Mouse (Mus musculus) limb, embryonic 15.5 days (tissue): Measurements from ENCODE around the gene Prss38. TPM values are rescaled to one million over a fixed set of nuclear protein-coding genes. Genes with fewer than 3 reads are reported as not detected.

ENCODE experiments used
- ATAC-seq: fragments of 200-750 bp; cut with Nextera tagmentation; 2 replicates; pipeline ENCODE4 v1.8.0; 2017; ENCODE audit warnings: low read depth, moderate TSS enrichment; ENCODE audit not compliant: insufficient number of reproducible peaks, low FRiP score, low TSS enrichment
- H3K27ac ChIP-seq: fragments of 300-500 bp; sonication (generic); 2 replicates; pipeline ENCODE4 v1.5.1; 2015; ENCODE audit warnings: moderate library complexity, mild to moderate bottlenecking, inconsistent platforms
- H3K27me3 ChIP-seq: fragments of 300-500 bp; sonication (generic); 2 replicates; pipeline ENCODE4 v1.6.1; 2015; ENCODE audit warnings: inconsistent platforms
- H3K36me3 ChIP-seq: fragments of 300-500 bp; sonication (generic); 2 replicates; pipeline ENCODE4 v1.6.1; 2015; ENCODE audit warnings: inconsistent platforms
- H3K4me1 ChIP-seq: fragments of 300-500 bp; sonication (generic); 2 replicates; pipeline ENCODE4 v1.6.1; 2015; ENCODE audit warnings: inconsistent platforms
- H3K4me2 ChIP-seq: fragments of 300-500 bp; sonication (generic); 2 replicates; pipeline ENCODE4 v1.6.1; 2015; ENCODE audit warnings: mild to moderate bottlenecking, inconsistent platforms
- H3K4me3 ChIP-seq: fragments of 300-500 bp; sonication (generic); 2 replicates; pipeline ENCODE4 v1.5.1; 2015; ENCODE audit warnings: mild to moderate bottlenecking, inconsistent platforms
- H3K9ac ChIP-seq: fragments of 300-500 bp; sonication (generic); 2 replicates; pipeline ENCODE4 v1.6.1; 2015; ENCODE audit warnings: inconsistent platforms
- H3K9me3 ChIP-seq: fragments of 300-500 bp; sonication (generic); 2 replicates; pipeline ENCODE4 v1.6.1; 2016; ENCODE audit warnings: inconsistent platforms
- WGBS: fragments of 180-500 bp; shearing (Covaris S2); methylation state at CpG from one replicate; pipeline ENCODE4 v1.1.7; 2015; 5-methylcytosine and 5-hydroxymethylcytosine counted together
- polyA plus RNA-seq: library from polyadenylated mRNA; unstranded; fragments of >200 nt; fragmentation: Nextera tagmentation; extraction: Ambion mirVana; gene quantifications from 2 replicates; pipeline ENCODE4 v1.2.1, GENCODE M21; 2015

The Prss38 gene
- polyA plus RNA-seq, 1 experiment from 2014 or later, result 0.12 TPM

DNA sequence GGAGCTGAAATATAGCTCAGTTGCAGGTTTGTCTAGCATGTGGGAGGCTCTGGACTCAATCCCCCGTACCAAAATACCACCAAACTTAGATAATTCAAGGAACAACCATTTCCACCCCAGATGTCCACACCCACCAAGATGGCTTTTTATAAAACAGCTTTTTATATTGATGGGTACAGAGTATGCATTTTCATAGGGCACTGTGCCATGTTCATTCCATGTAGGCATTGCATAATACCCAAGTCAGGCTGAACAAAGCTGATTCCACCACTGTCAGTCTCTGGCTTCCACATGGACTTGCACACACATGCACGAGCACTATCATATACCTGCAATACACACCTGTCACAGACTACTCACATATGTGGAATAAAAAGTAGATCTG is 36.7 kb downstream of the Prss38 start:
- H3K27ac ChIP-seq, result no peak overlapping the region
- no peak overlapping the region for H3K9ac ChIP-seq
- H3K9me3 ChIP-seq, result no peaks in the 10 kb centered on the region
- H3K4me2 ChIP-seq, result no peak overlapping the region
- WGBS, result 86% methylated on average over 2 of the region's 2 CpGs
- no peaks in the 10 kb centered on the region for H3K36me3 ChIP-seq
- H3K4me3 ChIP-seq, result no peak overlapping the region
- no peak for ATAC-seq
- H3K27me3 ChIP-seq, result no peaks in the 10 kb centered on the region
- peaks cover 33% of the 10 kb centered on the region for H3K4me1 ChIP-seq

DNA sequence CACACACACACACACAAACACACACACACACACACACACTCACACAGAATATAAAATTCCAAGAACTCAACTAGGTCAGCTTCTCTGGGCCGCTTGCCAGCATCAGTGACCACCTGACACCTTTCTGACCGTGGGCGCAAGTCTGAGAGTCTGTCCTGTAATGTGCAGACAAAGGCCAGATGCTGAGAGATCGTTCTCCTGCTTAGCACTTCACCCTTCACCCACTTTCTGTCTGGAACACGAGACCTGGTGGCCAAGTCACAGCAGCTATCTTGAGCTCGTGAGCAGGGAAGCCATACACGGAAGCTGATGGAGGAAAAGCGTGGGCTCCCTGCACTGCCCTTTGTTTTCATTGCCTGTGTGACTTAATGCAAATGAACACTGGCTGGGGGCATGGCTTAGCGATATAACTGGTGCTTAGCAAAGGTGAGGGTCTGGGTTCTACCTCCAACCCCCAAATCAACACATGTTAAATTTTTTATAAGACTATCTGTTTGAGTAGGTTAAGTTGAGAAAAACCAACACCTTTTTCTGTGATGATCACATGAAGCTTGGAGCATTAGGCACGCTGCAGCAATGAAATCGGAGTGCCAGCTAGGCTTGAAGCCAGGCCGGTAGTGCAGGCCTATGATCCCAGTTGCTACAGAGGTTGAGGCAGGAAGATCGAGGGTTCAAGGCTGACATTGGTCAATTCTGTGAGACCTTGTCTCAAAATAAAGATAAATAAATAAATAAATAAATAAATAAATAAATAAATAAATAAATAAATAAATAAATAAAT is 37.3 kb downstream of the Prss38 start:
- no peak for ATAC-seq
- H3K4me2 ChIP-seq, result no peak overlapping the region
- no peaks in the 10 kb centered on the region for H3K27me3 ChIP-seq
- H3K9ac ChIP-seq, result no peak overlapping the region
- peaks cover 35% of the 10 kb centered on the region for H3K4me1 ChIP-seq
- H3K27ac ChIP-seq, result no peak overlapping the region
- H3K36me3 ChIP-seq, result no peaks in the 10 kb centered on the region
- no peak overlapping the region for H3K4me3 ChIP-seq
- no peaks in the 10 kb centered on the region for H3K9me3 ChIP-seq
- WGBS, result 56% methylated on average over 13 of the region's 13 CpGs

DNA sequence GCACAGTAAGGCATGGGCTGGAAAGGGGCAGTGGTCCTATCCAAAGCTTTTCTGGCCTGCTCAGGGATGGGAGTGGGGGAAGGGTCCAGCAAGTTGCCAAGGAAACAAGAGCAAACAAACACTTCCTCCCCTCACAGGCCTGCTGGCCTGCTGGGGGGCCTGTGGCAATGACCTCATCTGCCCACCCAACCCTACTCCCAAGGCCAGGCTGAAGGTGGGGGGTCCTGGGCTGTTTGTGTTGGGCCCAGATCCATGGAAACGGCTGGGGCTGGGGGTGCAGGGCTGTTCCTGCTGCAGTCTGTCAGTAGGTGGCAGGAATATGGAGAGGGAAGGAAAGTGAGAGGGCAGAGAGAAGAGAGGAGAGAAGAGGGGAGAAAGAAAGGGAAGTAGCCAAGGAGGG is 39.1 kb downstream of the Prss38 start:
- H3K4me2 ChIP-seq, result no peak overlapping the region
- 4% methylated on average over 1 of the region's 1 CpGs for WGBS
- H3K9ac ChIP-seq, result no peak overlapping the region
- no peak overlapping the region for H3K4me3 ChIP-seq
- H3K4me1 ChIP-seq, result peaks cover 35% of the 10 kb centered on the region
- peak overlapping the region; percentile 57; the same call in 1 of the 2 replicates for H3K27ac ChIP-seq
- peak; percentile 53; the same call in 1 of the 2 replicates for ATAC-seq
- H3K36me3 ChIP-seq, result peaks cover 9% of the 10 kb centered on the region
- peaks cover 3% of the 10 kb centered on the region; the same call in 1 of the 2 replicates for H3K27me3 ChIP-seq
- no peaks in the 10 kb centered on the region for H3K9me3 ChIP-seq

DNA sequence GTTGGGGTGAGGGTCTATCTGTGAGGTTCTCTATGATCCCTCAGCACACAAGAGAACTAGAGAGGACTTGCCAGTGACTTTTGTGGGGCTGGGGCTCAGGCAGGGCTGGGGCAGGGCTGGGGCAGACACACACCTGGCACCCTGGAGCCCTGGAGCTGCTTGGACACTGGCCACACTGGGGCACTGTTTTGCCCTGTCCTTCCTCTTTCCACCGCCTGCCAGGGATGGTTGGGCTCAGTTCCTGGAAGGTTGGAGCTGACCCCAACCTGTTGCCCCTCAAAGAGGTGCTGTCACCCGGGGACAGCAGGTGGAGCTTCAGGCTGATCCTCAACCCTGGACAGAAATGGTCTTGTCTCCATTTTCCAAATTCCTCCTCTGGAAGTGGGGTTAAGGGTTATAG is 39.5 kb downstream of the Prss38 start:
- no peak overlapping the region for H3K9ac ChIP-seq
- no peaks in the 10 kb centered on the region for H3K9me3 ChIP-seq
- H3K4me3 ChIP-seq, result no peak overlapping the region
- peak overlapping the region; percentile 57 for H3K27ac ChIP-seq
- H3K36me3 ChIP-seq, result peaks cover 14% of the 10 kb centered on the region
- WGBS, result 32% methylated on average over 2 of the region's 2 CpGs
- no peak for ATAC-seq
- no peak overlapping the region for H3K4me2 ChIP-seq
- H3K27me3 ChIP-seq, result peaks cover 7% of the 10 kb centered on the region; the same call in 1 of the 2 replicates
- H3K4me1 ChIP-seq, result peaks cover 35% of the 10 kb centered on the region

DNA sequence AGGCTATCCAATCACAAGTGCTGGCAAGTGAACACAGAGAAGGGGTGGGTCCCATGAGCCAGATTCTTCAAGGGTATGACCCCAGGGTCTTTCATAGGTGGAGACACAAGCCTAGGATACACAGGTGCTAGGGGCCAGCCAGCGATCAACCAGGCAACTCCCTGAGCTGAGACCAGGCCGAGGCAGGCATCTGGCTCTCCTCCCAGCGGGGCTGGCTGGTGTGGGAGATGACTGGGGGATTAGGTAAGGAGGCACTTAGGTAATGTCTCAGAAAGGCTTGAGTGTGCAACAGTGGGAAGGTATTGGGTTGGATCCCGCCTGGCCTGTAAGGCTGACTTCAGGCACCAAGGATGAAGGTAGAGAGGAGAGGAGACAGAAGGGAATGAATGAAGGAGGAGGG is 40.3 kb downstream of the Prss38 start:
- no peak overlapping the region for H3K9ac ChIP-seq
- H3K36me3 ChIP-seq, result peaks cover 18% of the 10 kb centered on the region
- H3K4me1 ChIP-seq, result peaks cover 40% of the 10 kb centered on the region
- no peak overlapping the region for H3K4me2 ChIP-seq
- no peak overlapping the region for H3K27ac ChIP-seq
- 49% methylated on average over 4 of the region's 4 CpGs for WGBS
- peaks cover 10% of the 10 kb centered on the region; the same call in 1 of the 2 replicates for H3K27me3 ChIP-seq
- no peak overlapping the region for H3K4me3 ChIP-seq
- no peak for ATAC-seq
- H3K9me3 ChIP-seq, result no peaks in the 10 kb centered on the region

DNA sequence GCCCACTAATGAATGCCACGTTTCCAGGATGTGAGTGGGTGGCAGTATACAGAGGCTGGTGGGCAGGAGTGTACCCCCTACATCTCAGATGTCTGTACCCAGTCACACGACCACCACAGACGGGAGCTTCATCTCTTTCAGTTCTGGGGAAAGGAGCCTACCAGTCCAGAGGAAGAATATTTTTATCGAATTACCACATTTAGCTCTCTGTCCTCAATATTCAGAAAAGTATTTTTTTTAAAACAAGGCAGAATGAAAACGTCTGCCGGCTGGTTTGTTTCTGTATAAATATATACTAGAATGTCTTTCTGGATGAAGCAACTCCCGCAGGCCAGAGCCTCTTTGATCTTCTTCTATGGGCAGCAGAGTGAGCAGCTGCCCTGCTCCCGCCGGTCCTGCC is 42.5 kb downstream of the Prss38 start:
- Histone ChIP-seq H3K9me3 (no peaks in the 10 kb centered on the region), H3K4me2 (no peak overlapping the region), H3K36me3 (peaks cover 24% of the 10 kb centered on the region), H3K4me3 (no peak overlapping the region), H3K27me3 (peaks cover 10% of the 10 kb centered on the region; the same call in 1 of the 2 replicates), H3K27ac (no peak overlapping the region), H3K4me1 (peaks cover 54% of the 10 kb centered on the region), H3K9ac (no peak overlapping the region)
- no peak for ATAC-seq
- WGBS, result 44% methylated on average over 9 of the region's 9 CpGs

DNA sequence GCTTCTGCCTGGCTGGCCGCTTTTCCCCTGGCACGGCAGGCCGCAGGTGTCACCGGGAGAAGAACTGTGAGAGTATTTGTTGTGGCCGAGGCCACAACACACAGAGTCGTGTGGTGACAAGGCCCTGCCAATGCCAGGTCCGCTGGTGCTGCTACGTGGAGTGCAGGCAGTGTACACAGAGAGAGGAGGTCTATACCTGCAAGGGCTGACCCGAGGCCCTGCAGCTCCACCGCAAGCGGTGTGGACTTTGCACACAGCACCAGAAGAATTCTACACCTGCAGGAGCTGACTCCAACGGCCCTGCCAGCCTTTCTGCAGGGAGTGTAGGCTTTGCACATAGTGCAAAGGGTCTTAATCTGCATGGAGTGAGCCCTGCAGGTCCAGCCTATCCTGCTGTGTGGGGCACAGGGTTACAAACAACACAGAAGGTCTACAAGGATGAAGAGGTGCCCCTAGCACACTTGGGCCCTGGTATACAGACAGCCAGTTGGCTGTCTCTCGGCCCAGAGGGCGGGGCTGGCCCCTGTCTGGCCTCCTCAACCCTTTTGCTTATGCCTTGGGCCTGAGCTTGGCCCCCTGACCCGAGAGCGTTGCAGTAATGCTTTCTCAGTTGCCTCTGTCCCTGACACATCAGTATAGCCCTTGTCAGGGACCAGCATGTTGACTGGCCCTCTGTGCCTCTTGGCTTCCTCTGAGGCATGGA is 44.1 kb downstream of the Prss38 start:
- no peak overlapping the region for H3K27ac ChIP-seq
- peaks cover 10% of the 10 kb centered on the region; the same call in 1 of the 2 replicates for H3K27me3 ChIP-seq
- no peak for ATAC-seq
- no peak overlapping the region for H3K4me3 ChIP-seq
- 85% methylated on average over 16 of the region's 16 CpGs for WGBS
- no peaks in the 10 kb centered on the region for H3K9me3 ChIP-seq
- H3K36me3 ChIP-seq, result peaks cover 27% of the 10 kb centered on the region
- no peak overlapping the region for H3K4me2 ChIP-seq
- peaks cover 48% of the 10 kb centered on the region for H3K4me1 ChIP-seq
- H3K9ac ChIP-seq, result no peak overlapping the region

DNA sequence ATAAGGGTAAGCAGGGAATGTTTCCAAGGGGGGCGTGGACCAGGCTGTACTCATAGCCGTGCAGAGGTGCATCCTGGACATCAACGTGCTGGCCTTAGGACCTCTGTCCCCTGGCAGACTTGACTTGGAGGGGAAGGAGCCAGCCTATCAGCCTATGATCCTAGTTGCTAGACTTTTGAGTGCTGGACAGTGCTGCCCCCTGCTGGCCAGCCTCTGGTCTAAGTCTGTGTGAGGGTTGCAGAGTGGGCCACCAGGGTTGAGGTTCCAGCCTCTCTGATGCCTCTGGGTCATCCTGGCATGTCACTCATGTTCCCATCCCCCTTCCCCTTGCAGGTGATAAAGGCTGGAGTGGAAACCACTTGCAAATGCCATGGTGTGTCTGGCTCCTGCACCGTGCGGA is 44.9 kb downstream of the Prss38 start:
- H3K27me3 ChIP-seq, result peaks cover 10% of the 10 kb centered on the region; the same call in 1 of the 2 replicates
- no peak; the same call in 1 of the 2 replicates for ATAC-seq
- H3K27ac ChIP-seq, result no peak overlapping the region
- peaks cover 41% of the 10 kb centered on the region for H3K4me1 ChIP-seq
- H3K4me2 ChIP-seq, result no peak overlapping the region
- H3K4me3 ChIP-seq, result no peak overlapping the region
- 48% methylated on average over 5 of the region's 5 CpGs for WGBS
- no peaks in the 10 kb centered on the region for H3K9me3 ChIP-seq
- no peak overlapping the region for H3K9ac ChIP-seq
- peaks cover 27% of the 10 kb centered on the region for H3K36me3 ChIP-seq

DNA sequence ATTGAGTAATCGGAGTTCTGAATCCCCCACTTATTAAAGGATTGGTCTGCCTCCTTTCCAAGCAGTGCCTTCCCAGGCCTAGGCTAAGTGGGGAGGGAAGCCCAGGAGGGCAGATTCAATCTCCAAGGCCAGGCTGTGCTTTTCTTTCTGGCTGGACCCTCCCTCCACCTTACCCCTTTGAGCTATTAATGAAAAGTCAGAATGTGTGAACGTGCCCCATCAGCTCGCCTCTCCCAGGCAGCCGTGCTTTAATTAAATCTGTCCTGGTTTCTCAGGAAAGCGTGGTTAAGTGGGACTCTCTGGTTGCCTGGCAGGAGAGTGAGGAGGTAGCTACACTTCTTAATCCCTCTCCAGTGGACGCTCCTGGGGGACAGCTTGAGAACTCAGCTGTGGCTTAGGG is 45.8 kb downstream of the Prss38 start:
- H3K4me3 ChIP-seq, result no peak overlapping the region
- no peak for ATAC-seq
- no peak overlapping the region for H3K9ac ChIP-seq
- WGBS, result 23% methylated on average over 6 of the region's 6 CpGs
- H3K9me3 ChIP-seq, result no peaks in the 10 kb centered on the region
- H3K4me1 ChIP-seq, result peaks cover 34% of the 10 kb centered on the region
- peaks cover 27% of the 10 kb centered on the region for H3K36me3 ChIP-seq
- no peak overlapping the region for H3K4me2 ChIP-seq
- peaks cover 10% of the 10 kb centered on the region; the same call in 1 of the 2 replicates for H3K27me3 ChIP-seq
- H3K27ac ChIP-seq, result no peak overlapping the region

DNA sequence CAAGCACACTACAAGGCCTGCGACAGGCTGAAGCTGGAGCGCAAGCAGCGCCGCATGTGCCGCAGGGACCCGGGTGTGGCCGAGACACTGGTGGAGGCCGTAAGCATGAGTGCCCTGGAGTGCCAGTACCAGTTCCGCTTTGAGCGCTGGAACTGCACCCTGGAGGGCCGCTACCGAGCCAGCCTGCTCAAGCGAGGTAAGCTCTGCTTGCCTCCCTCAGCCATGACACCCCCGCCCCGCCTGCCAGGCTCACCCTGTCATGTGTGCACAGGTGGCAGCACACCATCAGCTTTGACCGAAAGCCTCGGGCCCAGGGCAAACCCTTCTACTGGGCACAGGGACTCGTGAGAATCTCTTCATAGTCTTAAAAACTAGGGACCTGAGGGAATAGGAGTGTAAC is 47.8 kb downstream of the Prss38 start:
- WGBS, result 79% methylated on average over 18 of the region's 18 CpGs

DNA sequence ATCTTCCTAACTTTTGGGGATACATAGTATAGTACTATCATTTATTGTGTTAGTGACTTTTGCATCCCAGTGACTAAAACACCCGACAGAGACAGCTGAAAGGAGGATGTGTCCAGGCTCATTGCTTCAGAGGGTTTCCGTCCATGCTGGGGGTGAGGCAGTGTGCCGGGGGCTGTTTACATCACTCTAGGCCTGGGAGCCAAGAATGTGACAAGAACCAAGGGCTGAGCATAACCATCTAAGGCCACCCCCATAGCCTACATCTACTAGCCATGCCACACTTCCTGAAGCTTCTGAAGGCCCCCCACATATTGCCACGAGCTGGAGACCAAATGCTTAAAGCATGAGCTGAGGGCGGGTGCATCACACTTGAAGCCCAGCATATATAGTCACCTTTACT is 50.7 kb downstream of the Prss38 start:
- Histone ChIP-seq H3K27me3 (no peaks in the 10 kb centered on the region), H3K4me2 (no peak overlapping the region), H3K9ac (no peak overlapping the region), H3K27ac (0 out of 2 replicates have a peak overlapping the region, but pooled peaks have one; percentile 7), H3K36me3 (peaks cover 9% of the 10 kb centered on the region; the same call in 1 of the 2 replicates), H3K4me3 (no peak overlapping the region), H3K4me1 (peaks cover 25% of the 10 kb centered on the region), H3K9me3 (no peaks in the 10 kb centered on the region)
- 68% methylated on average over 5 of the region's 5 CpGs for WGBS
- ATAC-seq, result no peak

More for the DNA sequence above, 47.8 kb downstream of the Prss38 start:
- Histone ChIP-seq H3K27ac (no peak overlapping the region), H3K4me1 (peaks cover 33% of the 10 kb centered on the region), H3K36me3 (peaks cover 27% of the 10 kb centered on the region), H3K4me3 (no peak overlapping the region), H3K27me3 (peaks cover 10% of the 10 kb centered on the region; the same call in 1 of the 2 replicates), H3K9me3 (no peaks in the 10 kb centered on the region), H3K9ac (no peak overlapping the region), H3K4me2 (no peak overlapping the region)
- no peak; the same call in 1 of the 2 replicates for ATAC-seq

DNA sequence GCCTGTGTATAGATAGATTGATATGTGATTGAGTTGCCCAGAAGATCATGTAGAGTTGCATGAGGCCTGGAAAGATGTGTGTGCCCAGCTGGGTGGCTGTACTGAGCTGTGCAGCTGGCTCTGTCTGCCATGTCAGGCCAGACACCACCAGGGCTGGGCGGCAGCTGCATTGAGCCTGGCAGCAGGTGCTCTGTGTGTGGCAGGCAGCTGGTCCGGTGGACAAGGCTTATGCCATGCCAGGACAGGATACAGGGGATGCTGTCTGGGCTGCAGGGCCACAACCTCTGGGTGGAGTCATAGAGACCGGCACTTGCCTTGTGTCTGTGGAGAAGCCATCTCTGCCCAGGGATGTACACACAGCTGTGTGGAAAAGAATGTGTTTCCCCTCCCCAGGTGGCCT is 52.5 kb downstream of the Prss38 start:
- Histone ChIP-seq H3K4me3 (no peak overlapping the region), H3K4me2 (no peak overlapping the region), H3K9ac (no peak overlapping the region), H3K4me1 (peaks cover 10% of the 10 kb centered on the region), H3K27ac (no peak overlapping the region), H3K9me3 (no peaks in the 10 kb centered on the region), H3K36me3 (0 out of 2 replicates have a peak, but pooled peaks cover 4% of the 10 kb centered on the region), H3K27me3 (no peaks in the 10 kb centered on the region)
- no peak for ATAC-seq
- WGBS, result 72% methylated on average over 3 of the region's 3 CpGs
